Mouse (Mus musculus) intestine, postnatal 0 days (tissue): ENCODE results near the gene Gcc1. TPM values are rescaled to one million over a fixed set of nuclear protein-coding genes. Genes with fewer than 3 reads are reported as not detected.

Experiments used
- ATAC-seq: fragments of 200-750 bp; cut with Nextera tagmentation; 2 replicates; pipeline ENCODE4 v1.8.0; 2017; ENCODE audit warnings: mild to moderate bottlenecking, moderate TSS enrichment, moderate library complexity
- H3K27ac ChIP-seq: fragments of 300-500 bp; sonication (generic); 2 replicates; pipeline ENCODE4 v1.5.1; 2014; ENCODE audit warnings: mild to moderate bottlenecking, low read depth, low read length, moderate library complexity
- H3K27me3 ChIP-seq: fragments of 300-500 bp; sonication (generic); replicated peaks from 2 replicates; pipeline ENCODE4 v1.6.1; 2014; ENCODE audit warnings: low read length, mixed read lengths; ENCODE audit not compliant: control insufficient read depth, insufficient read depth
- H3K36me3 ChIP-seq: fragments of 300-500 bp; sonication (generic); 2 replicates; pipeline ENCODE4 v1.6.1; 2014; ENCODE audit warnings: mild to moderate bottlenecking, moderate library complexity; ENCODE audit not compliant: control insufficient read depth, insufficient read depth
- H3K4me1 ChIP-seq: fragments of 300-500 bp; sonication (generic); replicated peaks from 2 replicates; pipeline ENCODE4 v1.6.1; 2014; ENCODE audit warnings: antibody characterized with exemption, low read length, mixed read lengths; ENCODE audit not compliant: control insufficient read depth, insufficient read depth
- H3K4me2 ChIP-seq: fragments of 300-500 bp; sonication (generic); replicated peaks from 2 replicates; pipeline ENCODE4 v1.6.1; 2014; ENCODE audit warnings: low read depth, mild to moderate bottlenecking, moderate library complexity
- H3K4me3 ChIP-seq: fragments of 300-500 bp; sonication (generic); 2 replicates; pipeline ENCODE4 v1.5.1; 2014; ENCODE audit warnings: low read depth, low read length
- H3K9ac ChIP-seq: fragments of 300-500 bp; sonication (generic); 2 replicates; pipeline ENCODE4 v1.6.1; 2014; ENCODE audit warnings: mild to moderate bottlenecking, low read depth, low read length
- H3K9me3 ChIP-seq: fragments of 300-500 bp; sonication (generic); 2 replicates; pipeline ENCODE4 v1.6.1; 2016; ENCODE audit warnings: mixed run types; ENCODE audit not compliant: control insufficient read depth
- CTCF ChIP-seq: sonication (generic); IDR thresholded peaks from 2 replicates; pipeline ENCODE4 v1.5.1; 2016; ENCODE audit warnings: low read depth, mild to moderate bottlenecking, control low read depth, antibody characterized with exemption, moderate library complexity
- WGBS: fragments of 180-500 bp; shearing (Covaris S2); extraction: QIAGEN DNeasy Blood & Tissue Kit; methylation state at CpG from one replicate; pipeline ENCODE4 v1.1.7; 2014; 5-methylcytosine and 5-hydroxymethylcytosine counted together
- polyA plus RNA-seq: library from polyadenylated mRNA; unstranded; fragments of >200 nt; fragmentation: Nextera tagmentation; extraction: Ambion mirVana; gene quantifications from 2 replicates; pipeline ENCODE4 v1.2.1, GENCODE M21; 2015

Gcc1 gene
- polyA plus RNA-seq, 1 experiment from 2014 or later, result 5.3 TPM

DNA sequence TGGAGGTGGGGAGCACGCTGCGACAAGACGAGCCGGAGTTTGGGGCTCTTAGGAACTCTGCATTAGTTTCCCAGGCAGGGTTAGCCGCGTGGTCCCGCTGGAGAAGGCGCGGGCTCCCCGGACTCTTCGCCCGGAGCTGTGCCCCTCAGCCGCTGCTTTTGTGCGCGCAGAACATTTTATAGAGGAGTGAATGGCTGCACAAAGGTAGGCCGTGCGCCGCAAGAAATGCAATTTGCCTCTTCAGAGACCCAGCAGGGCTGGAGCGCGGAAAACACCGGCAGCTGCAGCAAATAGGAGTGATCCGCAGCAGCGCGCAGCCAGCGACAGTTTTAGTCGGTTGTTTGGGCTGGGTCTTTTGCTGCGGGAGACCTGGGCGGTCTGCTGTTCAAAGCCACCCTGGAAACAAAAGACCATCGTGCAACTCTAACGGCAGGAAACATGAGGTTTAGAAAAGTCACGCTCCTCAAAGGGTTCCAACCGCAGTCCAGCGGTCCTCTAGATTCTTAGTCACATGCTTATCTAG, 30.4 kb downstream of the Gcc1 start, which contains the start of gene Zfp800:
Gene Zfp800, minus strand, starts transcription at position 325 of the 523 bp plus-strand sequence.
- Histone ChIP-seq H3K4me2 (peak within 1 kb of the TSS; percentile 77), H3K4me3 (peak within 1 kb of the TSS; percentile 43), H3K4me1 (no peaks in the 10 kb centered on the region), H3K36me3 (no peaks in the 10 kb centered on the region), H3K27me3 (peaks cover 29% of the 10 kb centered on the region), H3K27ac (no peak within 1 kb of the TSS), H3K9ac (no peak within 1 kb of the TSS), H3K9me3 (no peaks in the 10 kb centered on the region)
- 2% methylated on average over 33 of the region's 33 CpGs for WGBS
- no peak for ATAC-seq
- no peak for TF ChIP-seq CTCF

DNA sequence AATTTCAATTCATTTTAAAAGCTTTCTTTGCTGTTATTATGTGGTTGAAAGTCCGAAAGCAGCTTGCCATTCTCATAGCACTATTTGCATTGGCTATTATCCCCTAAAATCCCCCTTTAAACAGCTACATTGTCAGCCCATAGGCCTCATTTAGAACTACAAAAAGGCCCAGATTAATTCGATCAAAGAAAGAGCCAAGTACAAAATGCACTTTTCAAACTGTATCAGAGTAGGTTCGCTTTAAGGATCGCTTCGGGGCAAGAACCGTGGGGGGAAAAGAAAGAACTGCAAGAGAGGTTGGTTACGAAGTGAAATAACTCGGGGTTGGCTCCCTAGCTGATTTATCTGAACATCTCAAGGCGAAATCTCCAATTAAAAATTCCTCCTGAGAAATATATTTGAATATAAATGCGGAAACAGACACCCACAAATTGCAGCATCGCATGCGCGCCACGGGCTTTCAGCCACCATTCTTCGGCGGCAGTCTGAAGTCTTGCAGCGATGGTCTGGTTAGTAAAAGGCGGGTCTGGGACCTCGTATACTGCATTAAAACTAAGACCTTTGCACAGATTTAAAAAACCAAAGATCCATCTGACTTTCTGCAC, 31.2 kb downstream of the Gcc1 start:
- H3K9ac ChIP-seq, result no peak overlapping the region
- no peak for TF ChIP-seq CTCF

DNA sequence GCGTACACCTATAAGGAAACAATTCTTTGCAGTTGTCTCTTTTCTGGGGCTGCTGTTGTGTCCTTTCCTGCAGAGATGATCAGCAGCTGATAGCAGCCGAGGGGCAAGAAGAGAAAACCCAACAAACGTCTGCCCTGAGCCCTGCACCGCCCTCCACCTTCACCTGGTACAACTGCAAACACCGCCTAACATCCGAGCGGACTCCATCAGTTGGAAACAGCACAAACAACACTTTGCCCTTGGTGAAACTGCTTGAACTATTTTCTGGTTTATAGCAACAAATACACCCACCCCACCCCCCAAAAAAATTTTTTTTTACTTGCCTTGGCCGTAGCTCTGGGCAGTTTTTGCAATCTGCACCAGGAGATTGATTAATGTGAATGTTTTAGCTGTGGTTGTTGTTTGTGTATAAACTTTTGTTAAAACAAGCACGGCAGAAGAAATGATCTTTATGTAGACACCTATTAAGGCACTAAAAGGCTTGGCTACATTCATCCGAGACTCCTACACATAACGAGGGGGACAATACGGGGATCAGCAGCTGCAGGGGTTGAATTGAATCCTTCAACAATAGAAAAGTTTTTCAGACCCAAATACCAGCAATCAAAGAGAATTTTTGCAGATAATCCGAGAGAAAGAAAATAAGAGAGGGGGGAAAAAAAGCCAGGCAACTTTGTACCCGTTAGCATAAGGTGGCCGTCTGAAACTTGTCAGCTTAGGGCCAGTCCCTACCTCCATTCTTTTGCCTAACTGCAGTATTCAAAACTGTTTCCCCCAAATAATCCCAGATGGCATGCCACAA, 31.9 kb downstream of the Gcc1 start:
- 45% methylated on average over 15 of the region's 15 CpGs for WGBS
- Histone ChIP-seq H3K36me3 (no peaks in the 10 kb centered on the region), H3K4me3 (peak overlapping the region; percentile 43), H3K27me3 (peaks cover 29% of the 10 kb centered on the region), H3K4me1 (no peaks in the 10 kb centered on the region), H3K4me2 (no peak overlapping the region; the same call in 1 of the 2 replicates), H3K9me3 (no peaks in the 10 kb centered on the region), H3K9ac (no peak overlapping the region), H3K27ac (no peak overlapping the region)
- TF ChIP-seq CTCF, result no peak
- ATAC-seq, result no peak

More for the DNA sequence above, 31.2 kb downstream of the Gcc1 start:
- ATAC-seq, result no peak
- Histone ChIP-seq H3K4me3 (peak overlapping the region; percentile 43), H3K4me1 (no peaks in the 10 kb centered on the region), H3K4me2 (peak overlapping the region; percentile 77), H3K27ac (no peak overlapping the region), H3K36me3 (no peaks in the 10 kb centered on the region), H3K27me3 (peaks cover 29% of the 10 kb centered on the region), H3K9me3 (no peaks in the 10 kb centered on the region)
- 6% methylated on average over 19 of the region's 19 CpGs for WGBS

DNA sequence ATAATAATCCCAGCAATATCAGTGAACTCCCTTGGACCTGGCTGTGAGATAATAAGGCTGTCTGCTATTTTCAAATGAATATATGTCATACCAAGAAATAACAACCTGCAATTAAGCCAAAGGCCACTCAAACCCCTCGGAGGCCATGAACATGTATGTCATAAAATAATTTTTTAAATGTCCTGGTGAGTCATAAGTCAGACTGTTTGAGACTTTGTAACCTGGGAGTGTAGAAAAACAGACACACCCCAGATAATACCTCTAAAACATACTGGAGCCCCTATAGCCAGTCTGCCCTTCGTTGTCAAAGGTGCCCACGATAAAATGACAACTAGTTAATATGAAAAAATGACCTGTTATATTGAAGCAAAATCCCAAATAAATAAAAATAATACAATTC, 39.2 kb downstream of the Gcc1 start:
- TF ChIP-seq CTCF, result no peak
- Histone ChIP-seq H3K36me3 (no peaks in the 10 kb centered on the region), H3K4me3 (no peak overlapping the region), H3K9ac (no peak overlapping the region), H3K4me1 (no peaks in the 10 kb centered on the region), H3K4me2 (no peak overlapping the region), H3K9me3 (no peaks in the 10 kb centered on the region), H3K27me3 (0 out of 2 replicates have a peak, but pooled peaks cover 2% of the 10 kb centered on the region), H3K27ac (no peak overlapping the region)
- peak; percentile 94 for ATAC-seq
- WGBS, result 37% methylated on average over 3 of the region's 3 CpGs

DNA sequence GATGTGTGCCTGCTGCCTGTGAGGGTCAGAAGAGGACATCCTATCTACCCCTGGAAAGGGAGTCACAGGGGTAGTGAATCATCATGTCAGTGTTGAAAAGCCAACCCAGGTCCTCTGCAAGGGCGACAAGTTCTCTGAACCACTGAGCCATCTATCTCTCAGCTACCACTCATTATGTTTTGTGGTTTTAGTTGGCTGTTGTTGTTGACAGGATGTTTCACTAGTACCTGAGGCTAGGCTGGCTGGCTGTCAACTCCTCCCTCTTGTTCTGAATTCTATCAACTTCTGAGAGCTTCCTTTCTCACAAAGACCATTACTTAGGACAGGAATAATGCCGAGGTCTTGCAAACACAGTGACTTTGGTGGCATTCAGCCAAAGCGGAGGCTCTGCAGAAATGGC, 43.0 kb downstream of the Gcc1 start:
- H3K9ac ChIP-seq, result no peak overlapping the region
- no peak overlapping the region for H3K27ac ChIP-seq
- no peaks in the 10 kb centered on the region for H3K36me3 ChIP-seq
- ATAC-seq, result no peak
- H3K27me3 ChIP-seq, result no peaks in the 10 kb centered on the region
- no peaks in the 10 kb centered on the region for H3K9me3 ChIP-seq
- no peak overlapping the region for H3K4me2 ChIP-seq
- WGBS, result 74% methylated on average over 3 of the region's 3 CpGs
- no peak overlapping the region for H3K4me3 ChIP-seq
- no peaks in the 10 kb centered on the region for H3K4me1 ChIP-seq
- TF ChIP-seq CTCF, result no peak

DNA sequence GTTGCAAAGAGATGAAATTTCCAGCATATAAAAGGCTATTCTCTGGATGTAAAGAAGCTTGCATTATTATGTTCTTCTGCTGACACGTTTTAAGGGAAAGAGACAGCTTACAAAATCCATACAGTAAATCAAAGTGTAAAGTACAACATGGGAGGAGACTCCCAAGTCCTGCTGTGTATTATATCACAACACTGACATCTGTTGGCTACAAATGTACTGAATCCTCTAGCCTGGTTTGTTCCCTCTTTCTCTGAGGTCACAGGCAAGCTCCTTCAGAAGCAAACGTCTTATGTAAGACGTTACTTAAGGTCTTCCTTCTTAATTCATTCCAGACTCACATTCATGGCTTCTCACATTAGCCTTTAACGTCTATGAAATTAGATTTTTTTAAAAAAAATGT, 46.2 kb downstream of the Gcc1 start:
- WGBS, result 40% methylated on average over 4 of the region's 4 CpGs
- no peak for ATAC-seq
- H3K4me1 ChIP-seq, result no peaks in the 10 kb centered on the region

More for the DNA sequence above, 46.2 kb downstream of the Gcc1 start:
- H3K4me3 ChIP-seq, result no peak overlapping the region
- H3K9ac ChIP-seq, result no peak overlapping the region
- H3K36me3 ChIP-seq, result no peaks in the 10 kb centered on the region
- no peaks in the 10 kb centered on the region for H3K27me3 ChIP-seq
- H3K4me2 ChIP-seq, result no peak overlapping the region
- no peak overlapping the region for H3K27ac ChIP-seq
- peak; percentile 55 for TF ChIP-seq CTCF
- H3K9me3 ChIP-seq, result no peaks in the 10 kb centered on the region
